Mouse (Mus musculus): ENCODE data around the gene Cer1. TPM values are rescaled to one million over a fixed set of nuclear protein-coding genes. Genes with fewer than 3 reads are reported as not detected.

Gene Cer1
- polyA plus RNA-seq, 1 experiment from 2014 or later, result not detected

DNA sequence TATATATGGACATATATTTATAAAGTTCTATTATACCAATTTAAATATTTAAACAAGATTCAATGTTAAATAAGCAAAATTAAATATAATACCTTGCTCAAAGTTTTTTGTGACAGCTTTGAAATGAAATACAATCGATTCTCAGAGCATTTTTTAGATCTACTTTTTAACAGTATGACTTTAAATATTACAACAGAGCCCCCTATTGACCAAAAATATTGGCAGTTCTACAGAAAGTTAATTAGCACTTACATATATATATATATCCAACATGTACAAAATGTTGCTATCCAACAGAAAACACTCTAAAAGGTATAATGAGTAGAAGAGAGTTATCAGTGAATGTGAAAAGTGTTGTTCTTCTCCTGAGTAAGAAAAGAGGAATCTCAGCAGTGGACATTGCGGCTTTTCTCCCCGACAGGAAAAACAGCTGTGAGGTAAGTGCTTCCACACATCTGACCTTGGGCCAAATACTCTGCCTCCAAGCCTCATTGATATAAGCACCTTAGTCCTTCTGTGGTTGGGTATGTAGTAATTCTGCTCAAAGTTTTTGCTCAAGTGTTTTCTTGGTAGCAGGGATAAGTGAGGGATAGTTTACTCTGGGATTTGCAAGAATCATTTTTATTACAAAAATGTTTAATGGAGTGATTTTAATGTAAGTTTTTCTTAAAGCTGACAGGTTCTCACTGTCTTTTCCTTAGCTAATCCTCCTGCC, 47.3 kb downstream of the Cer1 start:
- peaks cover 42% of the 10 kb centered on the region for H3K36me3 ChIP-seq
- no peaks in the 10 kb centered on the region for H3K9me3 ChIP-seq
- WGBS, result 88% methylated on average over 3 of the region's 3 CpGs
- H3K27me3 ChIP-seq (ENCODE audit: insufficient read depth, poor library complexity, severe bottlenecking), result no peaks in the 10 kb centered on the region
- no peak overlapping the region for H3K4me3 ChIP-seq
- H3K4me1 ChIP-seq (replicated peaks), result no peaks in the 10 kb centered on the region
- H3K27ac ChIP-seq, result no peak overlapping the region
- no peak for DNase-seq (ENCODE audit: low spot score)

Other genes with a start within 250 kb of the Cer1 start
- gene Nfib, start 179.4 kb downstream of the Cer1 start, polyA plus RNA-seq (2016; fragmentation: Nextera tagmentation; extraction: Ambion mirVana), result 8.3 and 17.3 TPM in 2 replicates
- gene Zdhhc21, start 25.2 kb downstream of the Cer1 start, polyA plus RNA-seq (2016; fragmentation: Nextera tagmentation; extraction: Ambion mirVana), result 15.4 and 15.7 TPM in 2 replicates
- gene Frem1, start 167.2 kb upstream of the Cer1 start, polyA plus RNA-seq (2016; fragmentation: Nextera tagmentation; extraction: Ambion mirVana), result 5.5 and 5.7 TPM in 2 replicates